Mouse (Mus musculus) ES-Bruce4 (cell line): ENCODE measurements around the gene Cenpe. TPM values are rescaled to one million over a fixed set of nuclear protein-coding genes. Genes with fewer than 3 reads are reported as not detected.

Experiments used
- H3K27ac ChIP-seq: 2 replicates; pipeline ENCODE4 v1.5.1; 2012; ENCODE audit warnings: low read length, inconsistent platforms; ENCODE audit not compliant: insufficient read depth
- H3K27me3 ChIP-seq: 2 replicates; pipeline ENCODE4 v1.6.1; 2012; ENCODE audit warnings: mild to moderate bottlenecking, low read length, inconsistent platforms; ENCODE audit not compliant: control insufficient read depth, poor library complexity, insufficient read depth, severe bottlenecking
- H3K36me3 ChIP-seq: 2 replicates; pipeline ENCODE4 v1.6.1; 2012; ENCODE audit warnings: inconsistent platforms, mild to moderate bottlenecking, low read length, moderate library complexity; ENCODE audit not compliant: control insufficient read depth, poor library complexity, insufficient read depth, severe bottlenecking
- H3K4me1 ChIP-seq: one replicate; pipeline ENCODE4 v1.8.1; 2011; ENCODE audit warnings: low read length; ENCODE audit not compliant: control insufficient read depth, insufficient read depth
- H3K4me3 ChIP-seq: 2 replicates; pipeline ENCODE4 v1.5.1; 2011; ENCODE audit warnings: low read depth, mild to moderate bottlenecking, low read length
- H3K9ac ChIP-seq: 2 replicates; pipeline ENCODE4 v1.6.1; 2012; ENCODE audit warnings: low read depth, mild to moderate bottlenecking, inconsistent platforms; ENCODE audit not compliant: poor library complexity, severe bottlenecking
- H3K9me3 ChIP-seq: replicated peaks from 2 replicates; pipeline ENCODE4 v1.6.1; 2012; ENCODE audit warnings: mild to moderate bottlenecking, low read length, inconsistent platforms; ENCODE audit not compliant: control insufficient read depth, poor library complexity, insufficient read depth, severe bottlenecking
- CTCF ChIP-seq: IDR thresholded peaks from one replicate; pipeline ENCODE4 v1.8.1; 2011; ENCODE audit warnings: low read depth, low read length
- EP300 ChIP-seq: IDR thresholded peaks from 2 replicates; pipeline ENCODE4 v1.6.1; 2011; ENCODE audit warnings: low read depth, low read length; ENCODE audit not compliant: insufficient read depth
- POLR2A ChIP-seq: IDR thresholded peaks from one replicate; pipeline ENCODE4 v1.8.1; 2011; ENCODE audit warnings: low read length; ENCODE audit not compliant: insufficient read depth
- polyA plus RNA-seq: library from polyadenylated mRNA; stranded (reverse); fragments of >200 nt; gene quantifications from 2 replicates; pipeline ENCODE4 v1.2.4, GENCODE M21; 2011; ENCODE audit warnings: low read depth; ENCODE audit not compliant: missing spikeins, insufficient read depth, insufficient read length

Gene Cenpe
- polyA plus RNA-seq, 1 experiment: 88.7 TPM

GRCm38 (mm10) chr3:135272627-135273026, 60.3 kb downstream of the Cenpe start:
- peaks cover 14% of the 10 kb centered on the region for H3K36me3 ChIP-seq
- no peaks in the 10 kb centered on the region for H3K9me3 ChIP-seq
- no peak overlapping the region for H3K27ac ChIP-seq
- no peak overlapping the region for H3K9ac ChIP-seq
- H3K4me1 ChIP-seq: no peaks in the 10 kb centered on the region
- TF ChIP-seq CTCF: no peak
- no peak overlapping the region for H3K4me3 ChIP-seq
- no peaks in the 10 kb centered on the region for H3K27me3 ChIP-seq

GRCm38 (mm10) chr3:135273047-135273446, 60.7 kb downstream of the Cenpe start:
- Histone ChIP-seq H3K27ac (no peak overlapping the region), H3K4me1 (no peaks in the 10 kb centered on the region), H3K9ac (no peak overlapping the region), H3K4me3 (no peak overlapping the region), H3K36me3 (peaks cover 14% of the 10 kb centered on the region), H3K9me3 (no peaks in the 10 kb centered on the region), H3K27me3 (no peaks in the 10 kb centered on the region)
- no peak for TF ChIP-seq EP300
- no peak for TF ChIP-seq CTCF

DNA sequence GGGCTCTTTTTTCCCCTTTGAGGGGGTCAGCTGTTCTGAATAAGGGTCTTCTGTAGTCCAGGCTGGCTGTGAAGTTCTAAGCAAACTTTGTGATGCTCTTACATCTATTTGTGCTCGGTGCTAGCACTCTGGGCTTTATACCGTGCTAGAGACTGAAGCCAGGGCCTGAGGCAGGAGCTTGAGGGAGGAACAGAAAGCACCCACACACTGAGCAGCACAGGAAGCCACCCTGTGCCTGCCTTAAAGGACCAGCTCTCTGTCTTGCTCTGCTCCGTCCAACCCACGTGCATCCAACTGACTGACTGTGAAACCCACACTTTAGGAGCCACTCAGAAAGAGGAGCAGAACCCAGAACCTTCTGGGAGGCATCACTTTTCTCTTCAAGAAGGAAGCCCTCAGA, 67.8 kb downstream of the Cenpe start:
- Histone ChIP-seq H3K9me3 (no peaks in the 10 kb centered on the region), H3K4me3 (no peak overlapping the region), H3K27ac (no peak overlapping the region), H3K36me3 (no peaks in the 10 kb centered on the region), H3K9ac (no peak overlapping the region), H3K4me1 (no peaks in the 10 kb centered on the region), H3K27me3 (no peaks in the 10 kb centered on the region)
- TF ChIP-seq POLR2A (no peak), EP300 (no peak), CTCF (no peak)

- peak; percentile 58 for TF ChIP-seq CTCF
- no peak for TF ChIP-seq POLR2A
- H3K27me3 ChIP-seq: no peaks in the 10 kb centered on the region
- no peak within 1 kb of the TSS for H3K27ac ChIP-seq
- no peaks in the 10 kb centered on the region for H3K36me3 ChIP-seq
- no peak within 1 kb of the TSS for H3K9ac ChIP-seq
- H3K4me3 ChIP-seq: no peak within 1 kb of the TSS
- H3K4me1 ChIP-seq: no peaks in the 10 kb centered on the region
- H3K9me3 ChIP-seq: no peaks in the 10 kb centered on the region
Measured at GRCm38 (mm10) chr3:135280669-135281415, 68.5 kb downstream of the Cenpe start, which contains the start of gene Bdh2. Bdh2 (plus strand) TSS chr3:135281221.

DNA sequence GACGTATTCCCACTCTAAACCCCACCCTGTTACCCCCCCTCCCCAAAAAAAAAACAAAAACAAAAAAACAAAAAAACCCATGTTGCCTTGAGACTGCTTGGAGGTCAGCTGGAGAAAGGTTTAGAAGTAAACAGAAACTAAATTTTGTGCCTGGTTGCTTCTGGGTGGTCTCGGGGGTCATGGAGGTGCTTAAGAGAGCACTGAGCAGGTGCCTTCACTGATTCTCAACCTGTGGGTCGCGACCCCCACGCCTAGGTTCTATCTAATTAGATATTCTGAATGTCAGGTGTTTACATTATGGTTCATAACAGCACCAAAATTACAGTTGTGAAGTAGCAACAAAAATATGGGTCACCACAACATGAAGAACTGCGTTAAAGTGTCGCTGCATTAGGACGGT, 69.4 kb downstream of the Cenpe start:
- Histone ChIP-seq H3K4me1 (no peaks in the 10 kb centered on the region), H3K36me3 (no peaks in the 10 kb centered on the region), H3K4me3 (no peak overlapping the region), H3K9me3 (no peaks in the 10 kb centered on the region), H3K27ac (no peak overlapping the region), H3K9ac (no peak overlapping the region), H3K27me3 (no peaks in the 10 kb centered on the region)
- TF ChIP-seq POLR2A (no peak), EP300 (no peak), CTCF (no peak)

- H3K4me1 ChIP-seq: no peaks in the 10 kb centered on the region
- no peak overlapping the region for H3K4me3 ChIP-seq
- H3K27me3 ChIP-seq: no peaks in the 10 kb centered on the region
- no peak for TF ChIP-seq POLR2A
- H3K9ac ChIP-seq: no peak overlapping the region
- H3K36me3 ChIP-seq: no peaks in the 10 kb centered on the region
- H3K27ac ChIP-seq: no peak overlapping the region
- no peaks in the 10 kb centered on the region for H3K9me3 ChIP-seq
Measured at GRCm38 (mm10) chr3:135285256-135285655, 72.9 kb downstream of the Cenpe start.
